Mouse (Mus musculus): ENCODE measurements around the gene Tango6. TPM values are rescaled to one million over a fixed set of nuclear protein-coding genes. Genes with fewer than 3 reads are reported as not detected.

Tango6 gene
- polyA plus RNA-seq, 1 experiment from 2014 or later: 9.1 TPM

DNA sequence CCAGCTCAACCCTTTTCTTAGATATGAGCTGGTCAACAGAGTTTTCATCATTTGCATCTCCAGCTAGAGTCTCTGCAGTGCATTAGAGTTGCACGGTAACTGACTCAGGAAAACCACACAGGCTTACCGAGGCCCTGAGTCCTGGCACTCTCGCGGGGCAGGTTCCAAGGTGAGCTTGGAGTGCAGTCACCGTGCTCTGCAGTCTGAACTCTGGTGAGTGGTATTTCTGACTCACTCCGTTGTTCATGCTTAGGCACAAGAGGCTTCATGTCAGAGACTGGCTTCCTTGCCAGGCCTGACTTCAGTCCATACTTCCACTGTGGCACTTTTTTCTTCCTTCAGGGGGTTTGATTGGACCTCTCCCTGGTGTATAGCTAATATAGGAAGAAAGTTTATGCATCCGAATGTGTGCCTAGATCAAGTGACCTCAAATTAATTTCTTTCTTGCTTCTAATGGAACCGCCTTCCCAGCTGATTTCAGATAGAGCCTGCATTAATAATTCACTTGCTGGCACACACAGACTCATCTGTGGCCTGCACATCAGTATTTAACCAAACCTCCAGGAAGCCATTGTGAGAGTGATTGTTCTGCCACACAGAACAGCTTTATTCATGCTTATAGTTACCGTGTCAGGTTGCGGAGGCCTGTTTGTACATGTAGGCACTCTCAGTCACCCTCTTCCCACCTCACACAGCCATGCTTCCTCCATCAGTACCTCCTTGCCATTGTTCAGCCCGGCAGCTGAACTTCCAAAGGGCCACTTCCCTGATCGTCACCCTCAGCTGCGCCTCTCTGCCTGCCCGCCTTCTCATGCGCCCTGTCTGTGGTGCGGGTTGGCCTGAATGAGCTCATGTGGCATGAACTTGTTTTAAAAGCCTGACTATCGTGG, 136.0 kb downstream of the Tango6 start:
- 88% methylated on average over 17 of the region's 17 CpGs for WGBS
- H3K27ac ChIP-seq (ENCODE audit: low read depth): no peak overlapping the region
- no peak for ATAC-seq (replicated peaks; ENCODE audit: low FRiP score, low TSS enrichment, low read depth)

GRCm38 (mm10) chr8:106819581-106819980, 136.7 kb downstream of the Tango6 start:
- no peak overlapping the region for H3K9ac ChIP-seq (ENCODE audit: low read length)
- H3K4me2 ChIP-seq (ENCODE audit: low read length): no peak overlapping the region
- H3K9me3 ChIP-seq (ENCODE audit: control insufficient read depth, low read length): no peaks in the 10 kb centered on the region
- 0 out of 2 replicates have a peak, but pooled peaks cover 2% of the 10 kb centered on the region for H3K4me1 ChIP-seq (replicated peaks; ENCODE audit: control insufficient read depth, insufficient read depth, low read length)
- no peak overlapping the region for H3K27ac ChIP-seq (ENCODE audit: low read depth)
- no peaks in the 10 kb centered on the region for H3K27me3 ChIP-seq (replicated peaks; ENCODE audit: control insufficient read depth, insufficient read depth, low read length)
- DNase-seq (ENCODE audit: low spot score): no peak
- no peak overlapping the region for H3K4me3 ChIP-seq (ENCODE audit: low read depth, low read length)
- no peak for ATAC-seq (replicated peaks; ENCODE audit: low FRiP score, low TSS enrichment, low read depth)
- WGBS: 83% methylated on average over 3 of the region's 3 CpGs
- H3K36me3 ChIP-seq (ENCODE audit: control insufficient read depth, insufficient read depth, low read length): 0 out of 2 replicates have a peak, but pooled peaks cover 6% of the 10 kb centered on the region

More for the DNA sequence above, 136.0 kb downstream of the Tango6 start:
- Histone ChIP-seq H3K27me3 (replicated peaks; ENCODE audit: control insufficient read depth, insufficient read depth, low read length) (no peaks in the 10 kb centered on the region), H3K4me2 (ENCODE audit: low read length) (no peak overlapping the region), H3K9ac (ENCODE audit: low read length) (no peak overlapping the region), H3K4me1 (replicated peaks; ENCODE audit: control insufficient read depth, insufficient read depth, low read length) (0 out of 2 replicates have a peak, but pooled peaks cover 2% of the 10 kb centered on the region), H3K9me3 (ENCODE audit: control insufficient read depth, low read length) (no peaks in the 10 kb centered on the region), H3K36me3 (ENCODE audit: control insufficient read depth, insufficient read depth, low read length) (0 out of 2 replicates have a peak, but pooled peaks cover 6% of the 10 kb centered on the region), H3K4me3 (ENCODE audit: low read depth, low read length) (no peak overlapping the region)
- DNase-seq (ENCODE audit: low spot score): no peak

GRCm38 (mm10) chr8:106820553-106821515, 138.0 kb downstream of the Tango6 start:
- ATAC-seq (replicated peaks; ENCODE audit: low FRiP score, low TSS enrichment, low read depth) (no peak), DNase-seq (ENCODE audit: low spot score) (no peak)
- 0 out of 2 replicates have a peak, but pooled peaks cover 2% of the 10 kb centered on the region for H3K4me1 ChIP-seq (replicated peaks; ENCODE audit: control insufficient read depth, insufficient read depth, low read length)
- 0 out of 2 replicates have a peak, but pooled peaks cover 6% of the 10 kb centered on the region for H3K36me3 ChIP-seq (ENCODE audit: control insufficient read depth, insufficient read depth, low read length)
- H3K9me3 ChIP-seq (ENCODE audit: control insufficient read depth, low read length): no peaks in the 10 kb centered on the region
- no peaks in the 10 kb centered on the region for H3K27me3 ChIP-seq (replicated peaks; ENCODE audit: control insufficient read depth, insufficient read depth, low read length)
- H3K9ac ChIP-seq (ENCODE audit: low read length): no peak overlapping the region
- H3K4me3 ChIP-seq (ENCODE audit: low read depth, low read length): no peak overlapping the region
- no peak overlapping the region for H3K27ac ChIP-seq (ENCODE audit: low read depth)
- WGBS: 73% methylated on average over 14 of the region's 14 CpGs
- H3K4me2 ChIP-seq (ENCODE audit: low read length): no peak overlapping the region

DNA sequence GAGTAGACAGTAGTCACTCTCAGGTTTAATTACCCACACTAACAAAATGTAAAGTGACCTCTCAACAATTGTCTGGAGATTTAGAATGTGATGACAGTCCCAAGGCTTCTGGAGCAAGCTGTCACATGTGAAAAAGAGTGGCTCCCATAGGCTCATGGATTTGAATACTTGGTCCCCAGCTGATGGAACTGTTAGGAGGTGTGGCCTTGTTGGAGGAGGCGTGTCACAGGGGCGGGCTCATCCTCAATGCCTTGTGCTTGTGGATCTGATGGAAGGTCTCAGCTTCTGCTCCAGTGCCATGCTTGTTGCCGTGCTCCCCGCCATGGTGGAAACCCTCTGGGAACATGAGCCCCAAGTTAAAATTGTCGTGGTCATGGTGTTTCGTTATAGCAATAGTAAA, 146.1 kb downstream of the Tango6 start:
- H3K4me2 ChIP-seq (ENCODE audit: low read length): no peak overlapping the region
- DNase-seq (ENCODE audit: low spot score): no peak
- no peaks in the 10 kb centered on the region for H3K27me3 ChIP-seq (replicated peaks; ENCODE audit: control insufficient read depth, insufficient read depth, low read length)
- H3K36me3 ChIP-seq (ENCODE audit: control insufficient read depth, insufficient read depth, low read length): no peaks in the 10 kb centered on the region
- H3K27ac ChIP-seq (ENCODE audit: low read depth): no peak overlapping the region
- no peak for ATAC-seq (replicated peaks; ENCODE audit: low FRiP score, low TSS enrichment, low read depth)
- no peak overlapping the region for H3K4me3 ChIP-seq (ENCODE audit: low read depth, low read length)
- 86% methylated on average over 6 of the region's 6 CpGs for WGBS
- H3K9ac ChIP-seq (ENCODE audit: low read length): no peak overlapping the region
- no peaks in the 10 kb centered on the region for H3K4me1 ChIP-seq (replicated peaks; ENCODE audit: control insufficient read depth, insufficient read depth, low read length)
- no peaks in the 10 kb centered on the region for H3K9me3 ChIP-seq (ENCODE audit: control insufficient read depth, low read length)

DNA sequence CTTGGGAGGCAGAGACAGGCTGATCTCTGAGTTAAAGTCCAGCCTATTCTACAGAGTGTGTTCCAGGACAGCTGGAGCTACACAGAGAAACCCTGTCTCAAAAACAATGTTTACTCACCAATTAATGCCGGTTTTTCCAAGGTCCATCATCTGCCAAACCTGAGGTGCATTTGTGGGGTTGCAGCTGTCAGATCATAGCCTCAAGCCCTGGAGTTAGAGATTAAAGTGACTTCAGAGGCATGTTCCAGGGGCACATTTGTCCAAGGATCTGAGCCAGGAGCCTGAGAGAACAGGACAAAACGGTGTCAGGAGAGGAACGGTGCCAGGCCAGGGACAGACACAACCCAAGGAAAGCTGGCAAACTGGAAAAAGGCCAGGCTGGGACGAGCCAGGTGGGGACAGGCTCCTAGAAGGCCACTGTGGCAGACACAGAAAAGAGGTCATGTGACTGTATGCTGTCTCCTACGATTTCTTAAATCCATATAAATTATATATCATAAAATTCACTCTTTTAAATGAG, 146.7 kb downstream of the Tango6 start:
- Histone ChIP-seq H3K9ac (ENCODE audit: low read length) (no peak overlapping the region), H3K4me3 (ENCODE audit: low read depth, low read length) (no peak overlapping the region), H3K4me2 (ENCODE audit: low read length) (no peak overlapping the region), H3K36me3 (ENCODE audit: control insufficient read depth, insufficient read depth, low read length) (no peaks in the 10 kb centered on the region), H3K27ac (ENCODE audit: low read depth) (no peak overlapping the region), H3K4me1 (replicated peaks; ENCODE audit: control insufficient read depth, insufficient read depth, low read length) (no peaks in the 10 kb centered on the region), H3K27me3 (replicated peaks; ENCODE audit: control insufficient read depth, insufficient read depth, low read length) (no peaks in the 10 kb centered on the region), H3K9me3 (ENCODE audit: control insufficient read depth, low read length) (no peaks in the 10 kb centered on the region)
- ATAC-seq (replicated peaks; ENCODE audit: low FRiP score, low TSS enrichment, low read depth) (no peak), DNase-seq (ENCODE audit: low spot score) (no peak)
- 87% methylated on average over 5 of the region's 5 CpGs for WGBS

- DNase-seq (ENCODE audit: low spot score) (no peak), ATAC-seq (replicated peaks; ENCODE audit: low FRiP score, low TSS enrichment, low read depth) (no peak)
- H3K4me2 ChIP-seq (ENCODE audit: low read length): no peak overlapping the region
- no peak overlapping the region for H3K9ac ChIP-seq (ENCODE audit: low read length)
- H3K27me3 ChIP-seq (replicated peaks; ENCODE audit: control insufficient read depth, insufficient read depth, low read length): no peaks in the 10 kb centered on the region
- H3K4me3 ChIP-seq (ENCODE audit: low read depth, low read length): no peak overlapping the region
- no peak overlapping the region for H3K27ac ChIP-seq (ENCODE audit: low read depth)
- peaks cover 3% of the 10 kb centered on the region; the same call in 1 of the 2 replicates for H3K4me1 ChIP-seq (replicated peaks; ENCODE audit: control insufficient read depth, insufficient read depth, low read length)
- no peaks in the 10 kb centered on the region for H3K9me3 ChIP-seq (ENCODE audit: control insufficient read depth, low read length)
- WGBS: 77% methylated on average over 1 of the region's 1 CpGs
- H3K36me3 ChIP-seq (ENCODE audit: control insufficient read depth, insufficient read depth, low read length): no peaks in the 10 kb centered on the region
Measured at GRCm38 (mm10) chr8:106834899-106835298, 152.0 kb downstream of the Tango6 start.

- H3K9me3 ChIP-seq (ENCODE audit: control insufficient read depth, low read length): no peaks in the 10 kb centered on the region
- no peak overlapping the region for H3K4me3 ChIP-seq (ENCODE audit: low read depth, low read length)
- H3K27me3 ChIP-seq (replicated peaks; ENCODE audit: control insufficient read depth, insufficient read depth, low read length): no peaks in the 10 kb centered on the region
- 57% methylated on average over 6 of the region's 6 CpGs for WGBS
- H3K27ac ChIP-seq (ENCODE audit: low read depth): no peak overlapping the region
- no peak for DNase-seq (ENCODE audit: low spot score)
- H3K9ac ChIP-seq (ENCODE audit: low read length): no peak overlapping the region
- no peaks in the 10 kb centered on the region for H3K36me3 ChIP-seq (ENCODE audit: control insufficient read depth, insufficient read depth, low read length)
- H3K4me2 ChIP-seq (ENCODE audit: low read length): no peak overlapping the region
- ATAC-seq (replicated peaks; ENCODE audit: low FRiP score, low TSS enrichment, low read depth): no peak
- peaks cover 3% of the 10 kb centered on the region; the same call in 1 of the 2 replicates for H3K4me1 ChIP-seq (replicated peaks; ENCODE audit: control insufficient read depth, insufficient read depth, low read length)
Measured at GRCm38 (mm10) chr8:106836525-106836924, 153.7 kb downstream of the Tango6 start.

DNA sequence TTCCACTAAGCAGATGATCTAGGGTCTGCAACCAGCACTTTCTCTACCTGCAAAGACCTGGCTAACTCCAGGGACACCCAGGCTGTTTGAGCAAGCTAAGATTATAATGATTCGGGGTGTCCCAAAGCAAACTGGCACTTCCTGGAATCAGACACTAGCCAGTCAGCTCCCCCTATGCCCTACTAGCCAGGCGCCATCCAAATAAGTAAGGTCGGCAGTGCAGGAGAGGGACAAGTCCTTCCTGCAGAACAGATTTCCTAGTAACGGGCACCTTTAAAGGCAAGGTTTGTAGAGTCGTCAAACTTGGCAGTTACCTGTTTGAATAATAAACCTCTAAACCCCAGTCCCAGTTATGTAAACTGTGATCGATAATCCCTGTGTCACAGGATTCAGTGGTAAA, 155.9 kb downstream of the Tango6 start:
- Histone ChIP-seq H3K27me3 (replicated peaks; ENCODE audit: control insufficient read depth, insufficient read depth, low read length) (no peaks in the 10 kb centered on the region), H3K27ac (ENCODE audit: low read depth) (no peak overlapping the region), H3K9ac (ENCODE audit: low read length) (no peak overlapping the region), H3K4me2 (ENCODE audit: low read length) (no peak overlapping the region), H3K9me3 (ENCODE audit: control insufficient read depth, low read length) (no peaks in the 10 kb centered on the region), H3K36me3 (ENCODE audit: control insufficient read depth, insufficient read depth, low read length) (peaks cover 3% of the 10 kb centered on the region; the same call in 1 of the 2 replicates), H3K4me1 (replicated peaks; ENCODE audit: control insufficient read depth, insufficient read depth, low read length) (peaks cover 3% of the 10 kb centered on the region; the same call in 1 of the 2 replicates), H3K4me3 (ENCODE audit: low read depth, low read length) (no peak overlapping the region)
- no peak for ATAC-seq (replicated peaks; ENCODE audit: low FRiP score, low TSS enrichment, low read depth)
- WGBS: 58% methylated on average over 6 of the region's 6 CpGs
- DNase-seq (ENCODE audit: low spot score): no peak

Data from intestine, embryonic 14.5 days (tissue).